Mouse (Mus musculus) CH12.LX (cell line): ENCODE results near the gene Xrcc4. TPM values are rescaled to one million over a fixed set of nuclear protein-coding genes. Genes with fewer than 3 reads are reported as not detected.

Experiments
- DNase-seq: peaks from one replicate; pipeline ENCODE4 v3.0.0-alpha.2; 2013; ENCODE audit errors: extremely low read depth
- H3K27ac ChIP-seq: 2 replicates; pipeline ENCODE4 v1.5.1; 2012; ENCODE audit warnings: low read depth, mild to moderate bottlenecking, control low read depth, moderate library complexity; ENCODE audit not compliant: insufficient read depth
- H3K27me3 ChIP-seq: replicated peaks from 2 replicates; pipeline ENCODE3; 2012; ENCODE audit warnings: inconsistent platforms
- H3K36me3 ChIP-seq, 2 experiments: replicated peaks in 1 of 2; 2 replicates each; pipeline versions ENCODE3 to v1.6.1; 2012; ENCODE audit warnings: inconsistent platforms in 1 of 2, low read length in 1 of 2, mild to moderate bottlenecking in 1 of 2, mixed read lengths in 1 of 2, moderate library complexity in 1 of 2; ENCODE audit not compliant: control insufficient read depth in 1 of 2, insufficient read depth in 1 of 2
- H3K4me1 ChIP-seq, 2 experiments: 2 replicates each; pipeline ENCODE4 v1.6.1; 2012; ENCODE audit warnings: inconsistent platforms in 1 of 2, moderate library complexity in 1 of 2; ENCODE audit not compliant: insufficient read depth in 2 of 2, control insufficient read depth in 1 of 2
- H3K4me2 ChIP-seq: 2 replicates; pipeline ENCODE4 v1.6.1; 2012; ENCODE audit warnings: low read depth, mild to moderate bottlenecking, control low read depth; ENCODE audit not compliant: poor library complexity, insufficient read depth, severe bottlenecking
- H3K4me3 ChIP-seq, 3 experiments: fragments of 150-350 bp in 1 of 3; sonication (generic) in 1 of 3; replicated peaks in 1 of 3; 2 replicates each; pipeline versions ENCODE3 to v1.5.1; 2011 to 2012; ENCODE audit warnings: low read depth in 2 of 3, low read length in 2 of 3, mild to moderate bottlenecking in 2 of 3, moderate library complexity in 2 of 3, control low read depth in 1 of 3, improper control_type of control experiment in 1 of 3, inconsistent platforms in 1 of 3, mixed read lengths in 1 of 3; ENCODE audit not compliant: poor library complexity in 1 of 3
- H3K79me2 ChIP-seq: replicated peaks from 2 replicates; pipeline ENCODE4 v1.6.1; 2012; ENCODE audit warnings: mild to moderate bottlenecking, moderate library complexity; ENCODE audit not compliant: control insufficient read depth, poor library complexity, insufficient read depth, severe bottlenecking; ENCODE audit errors: extremely low read depth
- H3K9ac ChIP-seq: 2 replicates; pipeline ENCODE4 v1.6.1; 2012; ENCODE audit warnings: low read depth, mild to moderate bottlenecking, control low read depth, moderate library complexity; ENCODE audit not compliant: insufficient read depth
- H3K9me3 ChIP-seq: replicated peaks from 2 replicates; pipeline ENCODE3; 2012; ENCODE audit warnings: low read length, inconsistent platforms, mixed read lengths
- BHLHE40 ChIP-seq: IDR thresholded peaks from 2 replicates; pipeline ENCODE4 v1.6.1; 2011; ENCODE audit warnings: mild to moderate bottlenecking, low read depth, low read length, improper control_type of control experiment
- ELF1 ChIP-seq: IDR thresholded peaks from 2 replicates; pipeline ENCODE4 v1.6.1; 2014; ENCODE audit warnings: low read depth, mild to moderate bottlenecking, inconsistent platforms, low read length, improper control_type of control experiment
- EP300 ChIP-seq: IDR thresholded peaks from 2 replicates; pipeline ENCODE4 v1.6.1; 2011; ENCODE audit warnings: low read length, improper control_type of control experiment
- ETS1 ChIP-seq: conservative IDR thresholded peaks from 2 replicates; pipeline ENCODE4 v1.6.1; 2012; ENCODE audit warnings: low read depth, mild to moderate bottlenecking, inconsistent platforms, low read length, improper control_type of control experiment, moderate library complexity
- GABPA ChIP-seq: IDR thresholded peaks from 2 replicates; pipeline ENCODE4 v1.6.1; 2012; ENCODE audit warnings: low read depth, low read length, improper control_type of control experiment, inconsistent platforms; ENCODE audit not compliant: insufficient replicate concordance
- IRF4 ChIP-seq: IDR thresholded peaks from 2 replicates; pipeline ENCODE4 v1.6.1; 2014; ENCODE audit warnings: low read depth, mild to moderate bottlenecking, inconsistent platforms, low read length, improper control_type of control experiment
- JUN ChIP-seq: IDR thresholded peaks from 2 replicates; pipeline ENCODE4 v1.6.1; 2011; ENCODE audit warnings: low read depth, mild to moderate bottlenecking, low read length, improper control_type of control experiment, moderate library complexity; ENCODE audit not compliant: insufficient read depth
- JUND ChIP-seq: conservative IDR thresholded peaks from 2 replicates; pipeline ENCODE4 v1.6.1; 2011; ENCODE audit warnings: low read depth, low read length, improper control_type of control experiment
- MAZ ChIP-seq: IDR thresholded peaks from 2 replicates; pipeline ENCODE4 v1.6.1; 2012; ENCODE audit warnings: low read depth, mild to moderate bottlenecking, inconsistent platforms, low read length, improper control_type of control experiment, moderate library complexity
- MXI1 ChIP-seq: IDR thresholded peaks from 2 replicates; pipeline ENCODE4 v1.6.1; 2011; ENCODE audit warnings: mild to moderate bottlenecking, low read depth, low read length, improper control_type of control experiment
- NRF1 ChIP-seq: IDR thresholded peaks from 2 replicates; pipeline ENCODE4 v1.6.1; 2014; ENCODE audit warnings: low read depth, mild to moderate bottlenecking, inconsistent platforms, low read length, improper control_type of control experiment, moderate library complexity
- PAX5 ChIP-seq: IDR thresholded peaks from 2 replicates; pipeline ENCODE4 v1.6.1; 2012; ENCODE audit warnings: low read length, inconsistent platforms, mixed read lengths
- POLR2A ChIP-seq: IDR thresholded peaks from 2 replicates; pipeline ENCODE4 v1.6.1; 2011; ENCODE audit warnings: low read depth, mild to moderate bottlenecking, improper control_type of control experiment, low read length
- POLR2AphosphoS2 ChIP-seq: IDR thresholded peaks from 2 replicates; pipeline ENCODE4 v1.6.1; 2011; ENCODE audit warnings: low read depth, low read length, improper control_type of control experiment
- RCOR1 ChIP-seq: conservative IDR thresholded peaks from 2 replicates; pipeline ENCODE4 v1.6.1; 2012; ENCODE audit warnings: low read depth, mild to moderate bottlenecking, inconsistent platforms, low read length, improper control_type of control experiment
- SIN3A ChIP-seq: IDR thresholded peaks from 2 replicates; pipeline ENCODE4 v1.6.1; 2012; ENCODE audit warnings: low read length, improper control_type of control experiment, inconsistent platforms
- TBP ChIP-seq: conservative IDR thresholded peaks from 2 replicates; pipeline ENCODE4 v1.6.1; 2011; ENCODE audit warnings: low read depth, low read length, improper control_type of control experiment
- TCF12 ChIP-seq: IDR thresholded peaks from 2 replicates; pipeline ENCODE4 v1.6.1; 2014; ENCODE audit warnings: low read depth, mild to moderate bottlenecking, inconsistent platforms, low read length, improper control_type of control experiment
- USF1 ChIP-seq: IDR thresholded peaks from 2 replicates; pipeline ENCODE4 v1.6.1; 2014; ENCODE audit warnings: low read depth, mild to moderate bottlenecking, inconsistent platforms, low read length, improper control_type of control experiment
- ZKSCAN1 ChIP-seq: IDR thresholded peaks from 2 replicates; pipeline ENCODE4 v1.6.1; 2012; ENCODE audit warnings: low read depth, inconsistent platforms, low read length, improper control_type of control experiment, borderline replicate concordance
- ZNF384 ChIP-seq: IDR thresholded peaks from 2 replicates; pipeline ENCODE4 v1.6.1; 2012; ENCODE audit warnings: low read depth, low read length, improper control_type of control experiment, inconsistent platforms
- dilution Hi-C: fragments of 300-500 bp; cut with MboI; formaldehyde crosslinking; loops from 2 replicates; pipeline ENCODE4 v1.14.3; 2020; ENCODE audit warnings: low sequenced_read_pairs; ENCODE audit not compliant: extremely low pct_unique_long_range_greater_than_20kb, extremely low pct_ligation_motif_present
- in situ Hi-C: fragments of 300-500 bp; cut with MboI; formaldehyde crosslinking; loops from 3 replicates; pipeline ENCODE4 v1.14.3; 2019; ENCODE audit warnings: low sequenced_read_pairs, low pct_ligation_motif_present, low pct_unique_long_range_greater_than_20kb, mixed read lengths
- polyA plus RNA-seq: library from polyadenylated mRNA; unstranded; fragments of >175 nt; gene quantifications from 2 replicates; pipeline ENCODE4 v1.2.1, GENCODE M21; 2012; ENCODE audit warnings: low read depth; ENCODE audit not compliant: insufficient read length
- total RNA-seq, 2 experiments: library from RNA; depleted of rRNA; stranded (reverse); fragments of 300-350 nt in 1 of 2; fragments of >200 nt in 1 of 2; gene quantifications; 2 replicates each; pipeline ENCODE4 v1.2.3; 2012 to 2014

Xrcc4 gene
- total and polyA plus RNA-seq, 3 experiments: 6.2 to 19.6 (median 10.0) TPM

GRCm38 (mm10) chr13:89890159-89890558 is 199.2 kb downstream of the Xrcc4 start:
- in situ Hi-C loops: no loop called here
- no peak for TF ChIP-seq NRF1
- TF ChIP-seq EP300: no peak
- TF ChIP-seq POLR2AphosphoS2: no peak
- no peak for TF ChIP-seq GABPA
- no peak for TF ChIP-seq RCOR1
- TF ChIP-seq ELF1: no peak
- no peak for TF ChIP-seq TCF12
- TF ChIP-seq ZNF384: no peak
- TF ChIP-seq MAZ: no peak
- no peak for TF ChIP-seq ZKSCAN1
- Histone ChIP-seq H3K79me2 (no peaks in the 10 kb centered on the region), H3K27me3 (no peaks in the 10 kb centered on the region), H3K9ac (no peak overlapping the region), H3K9me3 (no peaks in the 10 kb centered on the region), H3K36me3 (no peaks in the 10 kb centered on the region), H3K4me2 (no peak overlapping the region), H3K4me1 (peaks cover 4 to 10% of the 10 kb centered on the region in 2 experiments; a peak in 3 of 4 replicates), H3K27ac (no peak overlapping the region), H3K4me3 (no peak overlapping the region)
- dilution Hi-C loops: no loop called here
- DNase-seq: no peak

DNA sequence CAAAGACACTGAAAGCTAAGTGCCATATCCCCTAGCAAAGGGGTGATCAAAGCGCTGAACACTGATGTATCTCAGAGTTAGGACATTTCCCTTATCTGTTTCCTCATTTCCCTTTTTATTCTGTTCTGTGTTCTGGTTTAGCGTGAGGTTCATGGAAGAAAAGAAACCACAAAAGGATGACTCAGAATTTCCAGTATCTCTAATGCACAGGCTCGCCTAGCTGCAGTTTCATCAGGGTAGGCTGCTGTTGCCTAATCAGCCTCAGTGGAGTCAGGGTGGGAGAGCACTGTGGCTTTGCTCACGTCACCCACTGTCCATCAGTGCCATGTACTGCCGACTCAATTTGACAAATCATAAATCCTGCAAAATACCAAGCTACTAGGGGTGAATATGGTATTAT is 200.3 kb downstream of the Xrcc4 start:
- dilution Hi-C loops: no loop called here
- H3K9ac ChIP-seq: no peak overlapping the region
- no peaks in the 10 kb centered on the region for H3K27me3 ChIP-seq
- H3K36me3 ChIP-seq: no peaks in the 10 kb centered on the region
- peak; percentile 85 for DNase-seq
- no peak overlapping the region for H3K4me2 ChIP-seq
- H3K4me3 ChIP-seq: no peak overlapping the region
- in situ Hi-C loops: no loop called here
- H3K79me2 ChIP-seq: no peaks in the 10 kb centered on the region
- no peaks in the 10 kb centered on the region for H3K9me3 ChIP-seq
- no peak overlapping the region for H3K27ac ChIP-seq
- TF ChIP-seq TBP (no peak), BHLHE40 (peak; percentile 33; the same call in 1 of the 2 replicates), POLR2A (no peak), USF1 (no peak), ETS1 (peak; percentile 74), RCOR1 (no peak), JUND (peak; percentile 97), IRF4 (peak; percentile 61), PAX5 (no peak), EP300 (peak; percentile 90), SIN3A (no peak), MXI1 (no peak), JUN (peak; percentile 89)
- TF ChIP-seq, all 38 proteins: peak for 6
- H3K4me1 ChIP-seq: peaks cover 4 to 10% of the 10 kb centered on the region in 2 experiments; a peak in 3 of 4 replicates
